Mouse (Mus musculus) T-cell, adult 2 months (primary cell): ENCODE data around the gene Dusp28.

ENCODE experiments used
- DNase-seq: peaks from one replicate; pipeline ENCODE4 v3.0.0; 2022; ENCODE audit warnings: low spot score

Dusp28 gene

GRCm38 (mm10) chr1:92943219-92943989 lies 36.6 kb downstream of the Dusp28 start:
- DNase-seq = no peak

DNA sequence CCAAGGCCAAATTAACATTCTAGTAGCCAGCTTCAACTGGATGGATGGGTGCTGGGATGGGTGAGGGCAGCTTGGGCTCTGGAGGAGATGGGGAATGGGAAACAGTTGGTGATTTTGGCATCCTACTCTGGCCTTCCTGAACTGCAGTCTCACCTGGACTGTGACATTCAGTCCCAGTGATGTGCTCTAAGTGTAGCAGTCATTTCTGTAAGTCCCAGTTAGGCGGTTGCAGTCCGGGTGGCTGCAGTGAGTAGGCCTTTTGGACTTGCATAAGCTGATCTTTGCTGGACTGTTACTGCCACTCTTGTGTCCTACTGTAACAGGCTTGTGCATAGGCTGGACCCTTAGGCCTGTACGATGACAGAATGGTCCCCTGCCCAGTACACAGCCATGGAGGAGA lies 41.2 kb downstream of the Dusp28 start:
- DNase-seq = no peak

- no peak for DNase-seq
Measured at GRCm38 (mm10) chr1:92949426-92949825, 42.6 kb downstream of the Dusp28 start.

GRCm38 (mm10) chr1:92950607-92951006 lies 43.8 kb downstream of the Dusp28 start, which contains the start of gene Gpr35:
TSS of gene Gpr35 (plus strand) at chr1:92950865.
- DNase-seq = no peak

DNA sequence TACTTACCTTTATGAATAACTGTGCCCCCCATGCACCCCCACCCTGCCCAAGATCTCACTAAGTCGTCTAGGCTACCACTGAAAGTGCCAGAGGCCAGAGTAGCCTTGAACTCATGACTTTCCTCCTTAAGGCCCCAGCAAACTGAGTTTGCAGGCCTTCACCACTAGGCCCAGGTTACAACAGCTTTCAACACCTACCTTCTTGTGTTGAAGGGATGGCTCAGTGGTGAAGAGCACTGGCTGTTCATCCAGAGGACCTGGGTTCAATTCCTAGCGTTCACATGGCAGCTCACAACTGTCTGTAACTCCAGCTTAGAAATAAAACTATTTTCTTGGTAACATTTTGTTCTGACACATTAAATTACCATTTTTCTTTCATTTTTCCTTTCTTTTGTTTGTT lies 46.9 kb downstream of the Dusp28 start:
- no peak for DNase-seq

GRCm38 (mm10) chr1:92956571-92957335 lies 50.0 kb downstream of the Dusp28 start:
- DNase-seq = peak; percentile 60
